Mouse (Mus musculus) lung, postnatal 10 days (tissue): ENCODE measurements around the gene Elof1.
A peak's percentile ranks its signal among the peaks of the same experiment; 100 is the strongest.

Experiments used
- DNase-seq: peaks from one replicate; pipeline ENCODE4 v3.0.0; 2021

Elof1 gene

GRCm38 (mm10) chr9:22135644-22136390, 18.8 kb upstream of the Elof1 start, which contains the start of gene Acp5:
Gene Acp5, minus strand, starts transcription at chr9:22135711.
- DNase-seq = no peak

- no peak for DNase-seq
Observed at GRCm38 (mm10) chr9:22134988-22135643, 18.1 kb upstream of the Elof1 start.

GRCm38 (mm10) chr9:22134246-22134890, 17.4 kb upstream of the Elof1 start:
- no peak for DNase-seq

- no peak for DNase-seq
Observed at GRCm38 (mm10) chr9:22132220-22132619, 15.2 kb upstream of the Elof1 start.

- DNase-seq = peak; percentile 64
Observed at GRCm38 (mm10) chr9:22131226-22131981, 14.4 kb upstream of the Elof1 start.

GRCm38 (mm10) chr9:22125246-22126027, 8.5 kb upstream of the Elof1 start:
- no peak for DNase-seq

- no peak for DNase-seq
Observed at GRCm38 (mm10) chr9:22124169-22124568, 7.2 kb upstream of the Elof1 start.

- DNase-seq = no peak
Observed at GRCm38 (mm10) chr9:22123069-22123609, 6.2 kb upstream of the Elof1 start.

- no peak for DNase-seq
Observed at GRCm38 (mm10) chr9:22122005-22122404, 5.0 kb upstream of the Elof1 start.

- DNase-seq = no peak
Observed at GRCm38 (mm10) chr9:22121545-22121944, 4.6 kb upstream of the Elof1 start.

- DNase-seq = no peak
Observed at GRCm38 (mm10) chr9:22119543-22119942, 2.6 kb upstream of the Elof1 start.

GRCm38 (mm10) chr9:22117754-22118456, 933 bp upstream of the Elof1 start:
- peak; percentile 78 for DNase-seq

GRCm38 (mm10) chr9:22116086-22116485, 886 bp downstream of the Elof1 start:
- DNase-seq = no peak

GRCm38 (mm10) chr9:22115635-22116034, 1.3 kb downstream of the Elof1 start:
- DNase-seq = no peak

- DNase-seq = no peak
Observed at GRCm38 (mm10) chr9:22108194-22108593, 8.8 kb downstream of the Elof1 start.

GRCm38 (mm10) chr9:22099922-22100321, 17.1 kb downstream of the Elof1 start:
- DNase-seq = no peak

- peak; percentile 76 for DNase-seq
Observed at GRCm38 (mm10) chr9:22098993-22099696, 17.8 kb downstream of the Elof1 start, which contains the start of gene Cnn1. Gene Cnn1, plus strand, starts transcription at chr9:22099216.

- peak; percentile 94 for DNase-seq
Observed at GRCm38 (mm10) chr9:22095854-22096307, 21.1 kb downstream of the Elof1 start.

- DNase-seq = no peak
Observed at GRCm38 (mm10) chr9:22092746-22093145, 24.2 kb downstream of the Elof1 start.

- DNase-seq = no peak
Observed at GRCm38 (mm10) chr9:22089986-22090385, 27.0 kb downstream of the Elof1 start.
